ENCODE assay signal across 8 mouse cellular contexts in genomic region chr10:128918246-128918645, GRCm38 (mm10). TPM values are rescaled to one million over a fixed set of nuclear protein-coding genes. Genes with fewer than 3 reads are reported as not detected.
A peak's percentile ranks its signal among the peaks of the same experiment; 100 is the strongest.
DNase-seq lines count a peak whose midpoint lies in the region; ATAC-seq lines count a peak whose summit lies in the region.

No protein-coding gene starts in this region.

- 0 out of 2 replicates have a peak, but pooled peaks cover 7% of the 10 kb centered on the region for H3K36me3 ChIP-seq in forebrain, embryonic 15.5 days
- H3K36me3 ChIP-seq in forebrain, embryonic 12.5 days (replicated peaks) = peaks cover 15% of the 10 kb centered on the region
- no peaks in the 10 kb centered on the region; the same call in 1 of the 2 replicates for H3K36me3 ChIP-seq in hindbrain, embryonic 16.5 days (ENCODE audit: control insufficient read depth, insufficient read depth, low read length)
- H3K36me3 ChIP-seq in midbrain, embryonic 16.5 days (ENCODE audit: control insufficient read depth, insufficient read depth, low read length) = no peaks in the 10 kb centered on the region

- no peak overlapping the region for H3K4me2 ChIP-seq in forebrain, embryonic 15.5 days (replicated peaks)
- no peak overlapping the region for H3K4me2 ChIP-seq in forebrain, embryonic 12.5 days
- H3K4me2 ChIP-seq in hindbrain, embryonic 16.5 days (ENCODE audit: low read length) = peak overlapping the region; percentile 32; the same call in 1 of the 2 replicates
- H3K4me2 ChIP-seq in midbrain, embryonic 16.5 days (ENCODE audit: low read length) = no peak overlapping the region

- 75% methylated on average over 7 of the region's 7 CpGs for WGBS in forebrain, embryonic 15.5 days
- WGBS in forebrain, embryonic 12.5 days = 82% methylated on average over 7 of the region's 7 CpGs
- 47% methylated on average over 7 of the region's 7 CpGs for WGBS in hindbrain, embryonic 16.5 days
- WGBS in midbrain, embryonic 16.5 days = 69% methylated on average over 7 of the region's 7 CpGs

- H3K4me3 ChIP-seq in forebrain, embryonic 15.5 days = no peak overlapping the region
- no peak overlapping the region for H3K4me3 ChIP-seq in forebrain, embryonic 12.5 days (replicated peaks)
- no peak overlapping the region for H3K4me3 ChIP-seq in hindbrain, embryonic 16.5 days (ENCODE audit: low read length)
- H3K4me3 ChIP-seq in midbrain, embryonic 16.5 days (ENCODE audit: low read depth, low read length) = no peak overlapping the region

- H3K4me1 ChIP-seq in forebrain, embryonic 15.5 days = peaks cover 11% of the 10 kb centered on the region
- H3K4me1 ChIP-seq in forebrain, embryonic 12.5 days = peaks cover 28% of the 10 kb centered on the region
- peaks cover 24% of the 10 kb centered on the region for H3K4me1 ChIP-seq in hindbrain, embryonic 16.5 days (ENCODE audit: control insufficient read depth, insufficient read depth, low read depth, low read length)
- peaks cover 11% of the 10 kb centered on the region for H3K4me1 ChIP-seq in midbrain, embryonic 16.5 days (ENCODE audit: control insufficient read depth, insufficient read depth, low read length)

- peak; percentile 68 for DNase-seq in testis, postnatal 10 days (ENCODE audit: low spot score)
- no peak for DNase-seq in testis, postnatal 14 days (ENCODE audit: low spot score)
- no peak for DNase-seq in spleen, postnatal 4 days (ENCODE audit: low spot score in 2 of 2)
- no peak for DNase-seq in T-cell, adult 2 months (ENCODE audit: low spot score)

- no peaks in the 10 kb centered on the region for H3K9me3 ChIP-seq in forebrain, embryonic 15.5 days
- no peaks in the 10 kb centered on the region for H3K9me3 ChIP-seq in forebrain, embryonic 12.5 days
- H3K9me3 ChIP-seq in hindbrain, embryonic 16.5 days (ENCODE audit: control insufficient read depth, low read length) = no peaks in the 10 kb centered on the region
- H3K9me3 ChIP-seq in midbrain, embryonic 16.5 days (replicated peaks; ENCODE audit: control insufficient read depth, low read length, poor library complexity, severe bottlenecking) = no peaks in the 10 kb centered on the region

- no peak overlapping the region for H3K9ac ChIP-seq in forebrain, embryonic 15.5 days (replicated peaks)
- no peak overlapping the region for H3K9ac ChIP-seq in forebrain, embryonic 12.5 days
- no peak overlapping the region for H3K9ac ChIP-seq in hindbrain, embryonic 16.5 days (ENCODE audit: low read depth, low read length)
- no peak overlapping the region for H3K9ac ChIP-seq in midbrain, embryonic 16.5 days (ENCODE audit: low read depth, low read length)

- ATAC-seq in forebrain, embryonic 15.5 days (replicated peaks) = no peak
- no peak for ATAC-seq in forebrain, embryonic 12.5 days (ENCODE audit: low FRiP score)
- ATAC-seq in hindbrain, embryonic 16.5 days = peak; percentile 32
- ATAC-seq in midbrain, embryonic 16.5 days = no peak

- 0 out of 2 replicates have a peak overlapping the region, but pooled peaks have one; percentile 6 for H3K27ac ChIP-seq in forebrain, embryonic 15.5 days (replicated peaks)
- H3K27ac ChIP-seq in forebrain, embryonic 12.5 days = no peak overlapping the region
- peak overlapping the region; percentile 85 for H3K27ac ChIP-seq in hindbrain, embryonic 16.5 days (ENCODE audit: low read depth, low read length)
- H3K27ac ChIP-seq in midbrain, embryonic 16.5 days (ENCODE audit: low read length) = peak overlapping the region; percentile 6; the same call in 1 of the 2 replicates

- no peaks in the 10 kb centered on the region for H3K27me3 ChIP-seq in forebrain, embryonic 15.5 days
- H3K27me3 ChIP-seq in forebrain, embryonic 12.5 days = no peaks in the 10 kb centered on the region
- no peaks in the 10 kb centered on the region for H3K27me3 ChIP-seq in hindbrain, embryonic 16.5 days (replicated peaks; ENCODE audit: control insufficient read depth, insufficient read depth, low read length)
- no peaks in the 10 kb centered on the region for H3K27me3 ChIP-seq in midbrain, embryonic 16.5 days (ENCODE audit: control insufficient read depth, insufficient read depth, low read depth, low read length)

RNA-seq across cellular contexts. Expression of gene Rdh5, which starts 4.4 kb away (rescaled TPM):
- polyA plus RNA-seq in forebrain, embryonic 15.5 days (2015; fragmentation: Nextera tagmentation; extraction: Ambion mirVana) = 11.7 and 12.6 TPM in 2 replicates
- polyA plus RNA-seq in forebrain, embryonic 12.5 days (2016; fragmentation: Nextera tagmentation; extraction: Ambion mirVana) = 11.3 and 13.3 TPM in 2 replicates
- 29.6 and 30.0 TPM in 2 replicates for polyA plus RNA-seq in hindbrain, embryonic 16.5 days (2015; fragmentation: Nextera tagmentation; extraction: Ambion mirVana)
- 13.6 TPM in 2 replicates for polyA plus RNA-seq in midbrain, embryonic 16.5 days (2015; fragmentation: Nextera tagmentation; extraction: Ambion mirVana)

RNA-seq across cellular contexts. Expression of gene Bloc1s1, which starts 5.6 kb away (rescaled TPM):
- polyA plus RNA-seq in forebrain, embryonic 15.5 days (2015; fragmentation: Nextera tagmentation; extraction: Ambion mirVana) = 230 and 251 TPM in 2 replicates
- 183 and 188 TPM in 2 replicates for polyA plus RNA-seq in forebrain, embryonic 12.5 days (2016; fragmentation: Nextera tagmentation; extraction: Ambion mirVana)
- polyA plus RNA-seq in hindbrain, embryonic 16.5 days (2015; fragmentation: Nextera tagmentation; extraction: Ambion mirVana) = 247 and 278 TPM in 2 replicates
- 227 and 228 TPM in 2 replicates for polyA plus RNA-seq in midbrain, embryonic 16.5 days (2015; fragmentation: Nextera tagmentation; extraction: Ambion mirVana)

RNA-seq across cellular contexts. Expression of gene Itga7, which starts 15.4 kb away (rescaled TPM):
- 2.1 TPM in 2 replicates for polyA plus RNA-seq in forebrain, embryonic 15.5 days (2015; fragmentation: Nextera tagmentation; extraction: Ambion mirVana)
- 0.46 and 0.73 TPM in 2 replicates for polyA plus RNA-seq in forebrain, embryonic 12.5 days (2016; fragmentation: Nextera tagmentation; extraction: Ambion mirVana)
- polyA plus RNA-seq in hindbrain, embryonic 16.5 days (2015; fragmentation: Nextera tagmentation; extraction: Ambion mirVana) = 12.7 and 12.8 TPM in 2 replicates
- 6.1 and 9.2 TPM in 2 replicates for polyA plus RNA-seq in midbrain, embryonic 16.5 days (2015; fragmentation: Nextera tagmentation; extraction: Ambion mirVana)

RNA-seq across cellular contexts. Expression of gene Cd63, which starts 17.5 kb away (rescaled TPM):
- 125 and 142 TPM in 2 replicates for polyA plus RNA-seq in forebrain, embryonic 15.5 days (2015; fragmentation: Nextera tagmentation; extraction: Ambion mirVana)
- 129 and 160 TPM in 2 replicates for polyA plus RNA-seq in forebrain, embryonic 12.5 days (2016; fragmentation: Nextera tagmentation; extraction: Ambion mirVana)
- polyA plus RNA-seq in hindbrain, embryonic 16.5 days (2015; fragmentation: Nextera tagmentation; extraction: Ambion mirVana) = 322 and 343 TPM in 2 replicates
- polyA plus RNA-seq in midbrain, embryonic 16.5 days (2015; fragmentation: Nextera tagmentation; extraction: Ambion mirVana) = 152 and 195 TPM in 2 replicates

RNA-seq across cellular contexts. Expression of gene Gdf11, which starts 26.7 kb away (rescaled TPM):
- polyA plus RNA-seq in forebrain, embryonic 15.5 days (2015; fragmentation: Nextera tagmentation; extraction: Ambion mirVana) = 7.5 and 8.7 TPM in 2 replicates
- 9.3 and 9.6 TPM in 2 replicates for polyA plus RNA-seq in forebrain, embryonic 12.5 days (2016; fragmentation: Nextera tagmentation; extraction: Ambion mirVana)
- 5.8 and 6.5 TPM in 2 replicates for polyA plus RNA-seq in hindbrain, embryonic 16.5 days (2015; fragmentation: Nextera tagmentation; extraction: Ambion mirVana)
- 7.6 and 7.9 TPM in 2 replicates for polyA plus RNA-seq in midbrain, embryonic 16.5 days (2015; fragmentation: Nextera tagmentation; extraction: Ambion mirVana)
